Mouse (Mus musculus): ENCODE measurements around the gene Trex1.
A peak's percentile ranks its signal among the peaks of the same experiment; 100 is the strongest.

Gene Trex1

GRCm38 (mm10) chr9:109059136-109059903 is at the start of gene Trex1:
Gene Trex1 (minus strand): TSS chr9:109059734.
- peak; percentile 95 for DNase-seq (ENCODE audit: low read depth, low spot score)

GRCm38 (mm10) chr9:109107341-109107740 is 47.8 kb upstream of the Trex1 start:
- DNase-seq (ENCODE audit: low read depth, low spot score): no peak

- no peak for DNase-seq (ENCODE audit: low read depth, low spot score)
Observed at GRCm38 (mm10) chr9:109105648-109106047, 46.1 kb upstream of the Trex1 start.

DNA sequence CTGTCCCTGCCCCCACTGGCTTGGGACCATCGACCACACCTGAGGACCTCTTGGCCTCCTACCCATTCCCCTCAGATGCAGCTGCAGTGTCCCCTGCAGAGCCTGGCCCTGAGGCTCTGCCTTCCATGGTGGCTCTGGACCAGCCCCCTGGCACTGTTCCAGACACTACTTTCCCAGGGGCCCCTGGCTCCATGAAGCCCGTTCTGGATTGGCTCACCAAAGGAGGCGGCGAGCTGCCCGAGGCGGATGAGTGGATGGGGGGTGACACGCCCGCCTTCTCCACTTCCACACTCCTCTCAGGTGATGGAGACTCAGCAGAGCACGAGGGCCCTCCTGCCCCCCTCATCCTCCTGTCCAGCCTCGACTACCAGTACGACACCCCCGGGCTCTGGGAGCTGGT is 45.5 kb upstream of the Trex1 start:
- DNase-seq (ENCODE audit: low read depth, low spot score): no peak

GRCm38 (mm10) chr9:109104083-109104482 is 44.5 kb upstream of the Trex1 start:
- no peak for DNase-seq (ENCODE audit: low read depth, low spot score)

DNA sequence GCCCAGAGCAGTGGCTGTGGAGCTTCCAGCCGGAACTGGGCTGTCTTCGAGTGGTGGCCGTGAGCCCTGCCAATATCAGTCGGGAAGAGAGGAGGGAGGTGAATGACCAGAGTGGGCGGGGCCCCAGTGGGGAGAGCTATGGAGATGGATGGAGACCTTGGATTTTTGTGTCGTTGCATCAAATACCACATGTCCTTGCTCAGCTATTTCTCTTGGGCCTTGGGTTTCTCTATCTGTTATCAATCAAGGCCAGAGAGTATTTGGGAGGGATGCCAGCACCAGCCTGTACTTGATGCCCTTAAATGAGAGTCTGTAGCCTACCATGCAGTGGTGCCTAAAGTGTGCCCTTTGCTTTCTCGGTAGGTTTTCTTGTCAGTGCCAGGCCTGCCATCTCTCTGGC is 43.7 kb upstream of the Trex1 start:
- DNase-seq (ENCODE audit: low read depth, low spot score): no peak

GRCm38 (mm10) chr9:109102541-109102940 is 43.0 kb upstream of the Trex1 start:
- no peak for DNase-seq (ENCODE audit: low read depth, low spot score)

DNA sequence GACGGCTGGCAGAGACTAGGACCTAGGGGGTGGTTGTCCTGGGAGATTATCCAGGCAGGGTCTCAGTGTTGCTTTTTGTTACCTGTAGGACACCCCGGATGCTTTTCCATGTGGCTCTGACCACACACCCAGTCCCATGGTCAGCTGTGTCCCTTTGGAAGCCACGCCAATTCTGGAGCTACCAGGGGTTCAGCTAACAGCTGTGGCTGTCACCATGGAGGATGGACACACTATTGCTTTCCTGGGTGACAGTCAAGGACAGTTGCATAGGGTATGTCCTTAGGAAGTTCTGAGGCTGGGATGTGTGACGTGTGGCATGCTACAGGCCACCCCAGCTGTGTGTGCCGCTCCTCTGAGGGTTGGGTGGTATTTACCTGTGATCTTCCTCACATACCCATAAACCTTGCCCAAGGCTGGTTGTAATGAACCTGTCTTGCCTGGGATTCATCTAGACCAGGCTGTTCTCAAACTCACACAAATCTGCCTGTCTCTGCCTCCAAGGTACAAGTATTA is 42.5 kb upstream of the Trex1 start:
- no peak for DNase-seq (ENCODE audit: low read depth, low spot score)

GRCm38 (mm10) chr9:109100307-109100928 is 40.9 kb upstream of the Trex1 start:
- peak; percentile 15 for DNase-seq (ENCODE audit: low read depth, low spot score)

GRCm38 (mm10) chr9:109098969-109099368 is 39.4 kb upstream of the Trex1 start:
- no peak for DNase-seq (ENCODE audit: low read depth, low spot score)

DNA sequence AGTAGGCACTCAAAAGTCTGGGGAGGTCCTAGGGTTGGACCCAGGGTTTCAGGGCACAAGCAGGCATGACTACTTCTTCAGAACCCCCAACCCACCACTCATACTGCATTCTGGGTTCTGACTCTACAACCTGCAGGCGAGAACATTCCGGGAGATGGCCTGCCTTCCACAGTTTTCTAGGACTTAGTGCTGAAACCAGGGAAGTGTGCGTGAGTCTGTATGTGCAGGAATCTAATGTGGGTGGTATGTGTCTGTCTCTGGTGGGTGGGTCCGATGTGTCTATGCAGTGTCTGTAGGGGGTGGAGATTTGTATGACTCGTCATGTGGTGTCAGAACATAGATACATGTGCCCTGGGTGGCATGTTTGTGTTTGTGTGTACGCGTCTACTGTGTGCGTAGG is 38.8 kb upstream of the Trex1 start:
- DNase-seq (ENCODE audit: low read depth, low spot score): no peak

- DNase-seq (ENCODE audit: low read depth, low spot score): no peak
Observed at GRCm38 (mm10) chr9:109097831-109098230, 38.3 kb upstream of the Trex1 start.

GRCm38 (mm10) chr9:109097291-109097690 is 37.8 kb upstream of the Trex1 start:
- DNase-seq (ENCODE audit: low read depth, low spot score): no peak

DNA sequence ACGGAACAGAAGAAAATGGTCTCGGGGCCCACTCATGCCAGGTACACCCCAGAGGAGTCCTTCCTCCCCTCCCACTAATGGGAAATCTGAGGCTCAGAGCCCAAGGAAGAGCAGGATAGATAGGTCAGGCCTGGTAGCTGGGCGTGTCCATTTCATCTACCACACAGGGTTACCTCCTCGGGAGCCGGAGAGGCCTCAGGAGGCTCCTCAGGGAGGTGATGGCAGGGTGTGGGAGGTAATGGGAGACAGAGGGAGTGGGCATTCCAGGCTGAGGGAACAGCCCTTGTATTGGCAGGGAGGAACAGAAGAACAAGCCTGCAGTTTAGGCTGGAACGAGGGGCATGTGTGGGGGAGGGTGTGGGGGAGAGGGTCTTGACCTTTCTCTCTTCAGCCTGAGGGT is 37.3 kb upstream of the Trex1 start:
- DNase-seq (ENCODE audit: low read depth, low spot score): no peak

DNA sequence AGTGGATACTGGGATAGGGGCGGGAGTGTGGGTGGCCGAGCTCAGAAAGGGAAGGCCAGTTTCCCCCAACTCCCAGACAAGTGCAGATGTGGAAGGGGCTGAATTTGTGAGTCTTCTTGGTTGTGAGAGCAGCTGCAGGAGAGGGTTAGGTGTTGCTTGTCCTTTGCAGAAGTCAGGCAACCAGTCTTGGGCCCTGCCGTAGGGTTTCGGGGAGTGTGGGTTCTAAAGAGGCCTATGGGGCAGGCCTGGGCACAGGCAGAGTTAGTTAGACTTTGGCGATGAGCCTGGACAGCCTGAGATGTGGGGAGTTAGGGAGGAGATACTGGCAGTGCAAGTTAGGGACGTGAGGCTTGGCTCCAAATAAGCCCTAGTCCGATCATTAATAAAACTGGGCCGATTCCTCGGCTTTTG is 36.7 kb upstream of the Trex1 start:
- DNase-seq (ENCODE audit: low read depth, low spot score): no peak

DNA sequence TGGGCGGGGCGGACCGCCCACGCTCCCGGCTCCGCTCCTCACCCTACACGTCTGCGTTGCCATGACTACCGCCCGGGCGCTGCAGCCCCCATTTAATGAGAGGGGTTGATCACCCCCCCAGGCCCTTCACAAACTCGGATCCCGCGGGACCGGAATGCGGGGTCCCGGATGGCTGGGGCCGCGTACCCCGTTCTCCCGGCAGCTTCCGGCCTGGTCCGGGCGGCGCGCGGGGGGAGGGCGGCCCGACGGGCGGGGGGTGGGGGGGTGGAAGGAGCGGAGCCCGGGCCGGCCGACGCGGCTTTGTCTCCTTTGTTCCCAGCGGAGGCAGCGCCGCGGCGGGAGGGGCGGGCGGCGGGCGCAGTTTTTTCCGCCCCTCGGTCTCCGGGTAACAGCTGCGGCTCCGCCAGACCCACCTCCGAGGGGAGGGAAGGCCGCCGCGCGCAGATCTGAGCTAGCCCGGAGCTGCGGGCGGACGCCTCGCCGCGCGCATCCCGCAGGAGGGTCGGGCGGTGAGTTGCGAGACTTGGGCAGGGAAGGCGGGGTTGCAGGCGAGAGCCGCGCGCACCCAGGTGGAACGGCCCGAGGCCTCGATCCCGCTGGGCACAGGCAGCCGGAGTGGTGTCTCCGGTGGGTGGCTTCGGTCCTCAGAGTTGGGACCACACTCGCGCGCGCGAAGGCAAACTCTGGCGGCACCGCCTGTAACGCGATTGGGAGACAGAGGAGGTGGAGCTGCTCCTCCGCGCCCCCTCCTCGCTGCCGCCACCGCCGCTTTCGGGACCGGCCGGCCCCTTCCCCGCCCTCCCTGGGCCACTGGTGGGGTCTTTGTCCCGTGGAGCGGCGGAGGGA is 35.8 kb upstream of the Trex1 start, which contains the start of gene Plxnb1:
Gene Plxnb1, plus strand, starts transcription at position 253 of the 846 bp plus-strand sequence.
- peak; percentile 55 for DNase-seq (ENCODE audit: low read depth, low spot score)

DNA sequence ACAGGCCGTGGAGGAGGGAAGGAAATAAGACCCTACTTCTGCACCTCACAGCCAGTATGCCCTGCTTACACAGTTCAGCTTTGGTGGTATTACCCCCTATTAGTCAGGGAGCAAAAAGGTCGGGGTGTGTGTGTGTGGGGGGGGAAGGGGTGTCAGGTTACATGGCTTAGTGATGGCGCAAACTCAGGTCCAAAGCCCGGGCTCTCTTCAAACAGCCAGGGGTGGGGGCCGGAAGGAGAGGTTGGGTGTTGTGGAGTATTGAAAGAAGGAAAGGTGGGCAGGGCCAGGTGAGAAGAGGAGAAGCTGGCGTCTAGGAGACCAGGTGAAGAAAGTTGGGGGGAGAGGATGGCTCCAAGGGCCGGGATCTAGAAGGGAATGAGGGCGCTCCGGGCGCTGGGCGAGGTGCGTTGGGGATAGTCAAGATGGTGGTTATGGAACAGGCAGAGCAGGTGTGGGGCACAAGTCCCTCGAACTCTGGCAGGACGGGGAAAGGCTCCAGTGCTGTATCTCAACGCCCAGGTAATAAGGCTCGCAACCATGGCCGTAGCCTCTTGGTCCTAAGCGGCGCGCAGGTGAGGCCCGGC is 35.1 kb upstream of the Trex1 start:
- no peak for DNase-seq (ENCODE audit: low read depth, low spot score)

- DNase-seq (ENCODE audit: low read depth, low spot score): no peak
Observed at GRCm38 (mm10) chr9:109093786-109094552, 34.4 kb upstream of the Trex1 start.

- no peak for DNase-seq (ENCODE audit: low read depth, low spot score)
Observed at GRCm38 (mm10) chr9:109092799-109093198, 33.3 kb upstream of the Trex1 start.

GRCm38 (mm10) chr9:109091802-109092201 is 32.3 kb upstream of the Trex1 start:
- DNase-seq (ENCODE audit: low read depth, low spot score): no peak

- DNase-seq (ENCODE audit: low read depth, low spot score): no peak
Observed at GRCm38 (mm10) chr9:109090446-109090845, 30.9 kb upstream of the Trex1 start.
